Mouse (Mus musculus) cerebellum, adult 18-20 months (tissue): Measurements from ENCODE around the gene 2310022B05Rik.

Experiments used
- DNase-seq, 2 experiments: peaks; one replicate each; pipeline ENCODE4 v3.0.0; 2021

Gene 2310022B05Rik

GRCm38 (mm10) chr8:124658415-124658814, 4.8 kb downstream of the 2310022B05Rik start:
- DNase-seq = peak; percentile 43 to 44

- DNase-seq = no peak
These were observed 5.2 kb downstream of the 2310022B05Rik start for GRCm38 (mm10) chr8:124657961-124658360.

GRCm38 (mm10) chr8:124653568-124654475, 9.3 kb downstream of the 2310022B05Rik start:
- no peak for DNase-seq

GRCm38 (mm10) chr8:124652546-124652945, 10.6 kb downstream of the 2310022B05Rik start:
- DNase-seq = peak; percentile 59 to 65

- no peak for DNase-seq
These were observed 11.4 kb downstream of the 2310022B05Rik start for GRCm38 (mm10) chr8:124651776-124652175.

DNA sequence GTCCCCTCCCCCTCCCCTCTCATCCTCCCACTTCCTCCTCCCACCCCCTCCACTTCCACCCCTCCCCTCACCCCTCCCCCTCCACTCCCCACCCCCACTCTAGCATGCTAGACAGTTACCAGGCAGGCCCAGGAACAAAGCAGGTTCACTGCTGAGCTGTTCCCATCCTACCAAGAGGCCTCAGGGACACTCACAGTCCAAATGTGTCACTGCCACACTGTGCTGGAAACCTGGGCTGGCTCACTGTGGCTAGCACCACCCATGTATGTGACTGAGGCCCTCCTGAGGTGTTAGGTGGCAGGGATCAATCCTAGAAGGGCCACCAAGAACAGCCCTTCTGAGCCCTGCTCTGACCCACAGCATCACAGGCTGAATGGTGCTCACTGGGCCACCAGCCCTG, 14.9 kb downstream of the 2310022B05Rik start:
- no peak for DNase-seq

DNA sequence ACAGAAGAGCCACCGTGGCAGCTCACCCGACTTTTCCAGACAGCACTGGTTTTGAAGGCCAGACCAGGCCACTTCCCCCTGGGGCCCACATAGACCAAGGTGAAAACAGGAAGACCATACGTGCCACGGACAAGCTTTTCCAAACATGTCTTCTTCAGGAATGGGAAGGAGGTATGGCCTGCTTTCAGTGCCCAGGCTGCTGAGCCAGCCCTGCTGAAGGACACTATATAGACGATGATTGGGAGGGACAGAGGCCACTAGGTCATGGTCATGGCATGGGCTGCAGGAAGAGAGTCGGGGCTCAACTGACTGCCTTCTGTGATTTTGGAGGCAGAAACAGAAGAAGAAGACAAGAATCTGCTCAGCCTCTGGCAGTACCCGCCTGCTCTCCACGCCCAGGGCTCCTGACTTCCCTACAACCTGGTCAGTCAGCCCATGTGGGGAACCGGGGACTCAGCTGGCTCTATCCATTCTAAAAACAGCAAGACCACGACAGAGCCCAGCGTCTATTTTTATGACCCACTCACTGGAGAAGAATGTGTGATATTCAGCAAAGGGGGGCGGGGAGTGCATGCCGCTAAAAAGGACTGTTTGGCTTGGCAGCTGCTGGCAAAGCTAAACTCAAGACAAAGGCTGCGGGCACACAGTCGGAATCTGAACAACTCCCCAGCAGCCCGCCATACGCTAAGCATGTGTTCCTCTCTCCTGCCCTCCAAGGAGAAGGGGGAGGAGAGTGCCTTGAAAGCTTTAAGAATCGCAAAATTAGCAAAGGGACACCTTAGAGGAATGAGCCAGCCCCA, 19.4 kb downstream of the 2310022B05Rik start:
- no peak for DNase-seq

DNA sequence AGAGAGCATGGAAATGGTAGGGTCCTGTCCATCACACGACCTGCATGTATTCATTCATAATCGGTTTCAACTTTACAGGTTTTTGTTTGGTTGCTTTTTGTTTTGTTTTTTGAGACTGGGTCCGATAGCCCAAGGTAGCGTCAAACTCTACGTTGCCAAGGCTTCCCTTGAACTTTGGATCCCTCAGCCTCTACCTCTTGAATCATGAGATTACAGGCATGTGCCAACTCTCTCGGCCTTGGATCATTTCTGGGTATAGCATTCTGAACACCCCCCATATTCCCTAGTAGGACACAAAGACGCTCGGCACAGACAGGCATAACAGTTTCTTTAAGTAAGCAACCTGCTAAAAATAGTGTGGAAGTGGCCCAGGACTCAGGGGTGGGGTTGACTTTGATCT, 21.6 kb downstream of the 2310022B05Rik start:
- no peak for DNase-seq

DNA sequence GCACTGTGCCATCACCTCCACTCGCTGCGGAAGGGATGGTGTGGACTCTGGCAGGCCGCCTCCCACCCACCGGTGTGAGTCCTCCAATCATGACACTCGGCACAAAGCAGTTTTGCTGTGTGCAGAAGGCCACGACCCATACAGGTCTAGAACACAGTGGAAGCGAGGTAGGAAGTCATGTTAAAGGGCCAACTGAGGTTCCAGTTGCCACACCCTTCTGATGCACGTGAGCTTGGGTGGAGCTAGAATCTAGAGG, 28.0 kb downstream of the 2310022B05Rik start:
- no peak for DNase-seq

DNA sequence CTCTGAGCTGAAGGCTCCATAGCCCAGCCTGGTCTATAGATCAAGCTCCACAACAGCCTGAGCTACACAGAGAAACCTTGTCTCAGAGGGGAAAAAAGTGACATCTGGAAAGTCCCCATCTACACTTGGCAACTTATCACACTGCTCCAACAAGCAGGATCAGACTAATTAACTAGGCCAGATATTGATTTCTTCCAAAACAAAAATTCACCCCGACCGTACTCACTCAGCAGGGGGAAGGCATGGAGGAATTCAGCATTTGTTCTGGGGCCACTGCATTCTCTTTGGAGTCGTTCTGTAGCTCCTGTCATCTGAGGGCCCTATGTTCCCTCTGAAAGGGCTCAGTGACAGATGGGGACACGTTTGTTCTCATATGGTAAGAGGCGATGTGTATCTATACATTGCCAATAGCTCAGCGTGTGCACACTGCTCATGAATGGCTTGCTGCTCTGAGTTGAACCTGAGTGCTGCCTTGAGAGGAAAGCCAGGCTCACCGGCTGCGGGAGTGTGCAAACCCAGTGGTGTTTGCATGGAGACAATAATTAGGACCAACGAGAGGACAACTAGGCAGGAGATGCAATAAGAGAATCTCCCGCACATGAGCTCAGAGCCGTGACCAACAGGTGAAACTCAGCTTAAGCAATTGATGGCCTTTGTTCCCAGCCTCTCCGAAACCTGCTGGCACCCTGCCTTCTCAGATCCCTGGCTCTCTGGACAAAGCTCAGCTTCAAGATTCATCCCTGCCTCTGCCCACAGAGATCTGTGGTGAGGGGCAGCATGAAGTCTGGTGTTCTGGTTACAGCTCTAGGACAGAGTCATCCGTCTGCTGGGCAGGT, 28.5 kb downstream of the 2310022B05Rik start:
- no peak for DNase-seq

GRCm38 (mm10) chr8:124633001-124633703, 30.0 kb downstream of the 2310022B05Rik start:
- DNase-seq = peak; percentile 51 to 54

- no peak for DNase-seq
These were observed 31.2 kb downstream of the 2310022B05Rik start for GRCm38 (mm10) chr8:124631966-124632365.

DNA sequence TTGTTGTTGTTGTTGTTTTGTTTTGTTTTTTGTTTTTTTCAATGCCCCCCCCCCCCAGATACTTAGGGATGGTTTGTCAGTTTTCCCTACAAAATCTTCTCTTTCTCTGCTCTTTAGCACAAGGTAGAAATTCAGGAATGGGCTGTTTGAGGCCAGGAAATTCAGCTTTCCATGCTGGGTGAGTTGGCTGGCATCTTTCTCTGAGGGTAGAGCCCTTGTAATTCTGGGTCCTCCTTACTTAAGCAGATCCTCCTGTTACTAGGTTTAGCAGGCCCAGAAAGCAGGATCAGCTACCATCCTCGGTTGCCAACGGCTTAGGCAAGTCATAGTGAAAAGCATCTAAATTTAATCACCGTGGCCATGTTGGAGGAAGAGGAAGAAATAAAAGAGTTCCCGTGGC, 32.3 kb downstream of the 2310022B05Rik start:
- DNase-seq = no peak

DNA sequence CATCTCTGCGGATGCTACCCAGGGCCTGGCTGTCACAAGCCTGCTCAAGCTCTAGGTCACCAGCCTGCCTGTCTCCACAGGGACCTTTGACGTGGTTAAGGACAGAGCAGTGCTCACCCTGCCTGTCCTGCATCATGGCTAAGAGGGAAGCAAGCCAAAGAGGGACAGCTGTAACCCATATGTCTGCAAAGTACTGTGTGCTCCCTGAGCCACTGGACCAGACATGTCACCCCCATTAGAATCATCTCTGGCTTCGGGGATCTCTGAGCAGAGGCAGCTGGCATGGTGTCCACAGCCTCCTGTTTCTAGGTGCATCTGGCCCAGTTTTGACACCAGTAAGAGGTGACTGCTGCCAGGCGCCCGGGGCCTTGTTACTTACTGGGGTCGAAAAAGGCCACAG, 32.7 kb downstream of the 2310022B05Rik start:
- peak; percentile 28 to 32 for DNase-seq

DNA sequence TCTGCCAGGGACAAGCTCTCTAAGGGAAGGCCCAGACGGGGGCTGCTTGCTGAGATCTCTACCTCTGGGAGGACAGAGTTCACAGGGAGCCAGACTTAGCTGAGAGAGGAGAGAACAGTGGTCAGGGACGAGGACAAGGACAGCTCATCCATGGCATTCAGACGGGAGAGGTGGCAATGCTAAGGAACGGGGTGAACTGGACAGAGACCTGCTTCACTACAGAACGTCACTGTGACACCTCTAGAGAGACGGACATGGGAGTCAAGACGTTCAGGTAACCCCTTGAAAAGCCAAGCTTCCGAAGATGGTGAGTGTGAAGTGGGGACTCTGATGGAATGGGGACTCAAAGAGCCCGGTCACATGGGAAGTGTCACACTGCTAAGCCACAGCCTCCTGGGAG, 36.9 kb downstream of the 2310022B05Rik start:
- DNase-seq = no peak

DNA sequence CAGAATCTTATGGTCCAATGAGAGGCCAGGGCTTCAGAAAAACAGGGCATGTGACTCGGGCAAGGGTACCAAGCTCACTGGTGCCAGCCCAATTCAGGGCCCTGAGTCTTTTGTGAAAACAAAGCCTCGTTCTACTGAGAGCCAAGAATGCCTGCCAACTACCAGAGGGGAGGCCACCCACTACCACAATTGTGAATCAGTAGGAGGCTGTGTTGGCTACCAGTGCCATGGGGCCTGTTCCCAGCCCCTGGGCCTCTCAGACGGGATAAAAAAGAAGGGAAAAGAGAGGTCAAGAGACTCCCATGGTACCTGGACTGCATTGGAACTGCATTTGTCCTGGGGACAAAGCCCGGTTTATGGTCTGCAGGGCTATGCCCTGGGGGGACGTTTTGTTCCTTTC, 41.9 kb downstream of the 2310022B05Rik start:
- DNase-seq = peak in 1 of 2 experiments; percentile 39

DNA sequence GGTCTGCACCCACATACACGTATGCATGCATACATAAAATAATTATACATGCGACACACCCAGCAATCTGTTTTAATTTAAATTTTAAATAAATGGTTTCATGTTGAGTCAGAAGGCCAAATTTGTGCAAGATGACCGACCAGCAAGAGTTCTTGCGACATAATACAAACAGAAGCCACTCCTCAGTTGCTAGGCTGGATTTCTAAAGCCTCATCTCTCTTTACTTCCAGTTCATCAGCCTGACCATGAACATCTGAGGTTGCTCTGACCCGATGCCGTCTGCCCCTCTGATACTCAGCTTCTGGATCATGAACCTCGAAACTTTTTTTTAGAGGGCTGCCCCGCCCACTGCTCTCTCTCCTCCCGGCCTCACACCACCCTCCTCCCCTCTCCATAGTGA, 44.9 kb downstream of the 2310022B05Rik start:
- DNase-seq = no peak

DNA sequence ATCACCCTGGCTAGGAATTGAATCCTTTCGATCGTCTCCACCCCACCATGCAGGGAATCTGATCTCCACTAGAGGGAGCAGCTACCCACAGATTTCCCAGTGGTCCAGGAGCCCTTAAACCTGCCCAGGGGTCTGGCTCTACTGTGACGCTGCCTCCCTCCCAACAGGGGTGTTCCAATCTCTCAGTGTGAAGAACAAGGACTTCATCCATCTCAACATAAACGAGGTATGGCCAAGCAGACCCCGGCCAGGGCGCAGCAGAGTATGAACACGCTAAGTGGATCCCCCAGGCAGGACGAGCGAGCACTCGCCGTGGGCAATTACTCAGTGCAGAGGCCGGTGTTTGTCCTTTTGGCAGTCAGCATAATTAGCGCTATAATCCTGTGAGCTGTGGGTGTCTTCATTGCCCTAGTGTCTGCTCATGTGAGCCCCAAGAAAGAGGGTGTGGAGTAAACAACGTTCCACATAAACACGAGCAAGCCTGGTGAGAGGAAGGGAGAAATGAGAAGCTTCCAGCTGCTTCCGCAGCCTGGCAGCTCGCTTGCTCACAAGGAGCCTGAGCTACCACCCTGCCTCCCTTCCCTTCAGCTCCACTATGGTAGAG, 45.8 kb downstream of the 2310022B05Rik start:
- DNase-seq = peak; percentile 89 to 90

- no peak for DNase-seq
These were observed 48.8 kb downstream of the 2310022B05Rik start for GRCm38 (mm10) chr8:124614325-124614724.

GRCm38 (mm10) chr8:124608972-124609353, 54.2 kb downstream of the 2310022B05Rik start:
- peak; percentile 48 to 50 for DNase-seq

DNA sequence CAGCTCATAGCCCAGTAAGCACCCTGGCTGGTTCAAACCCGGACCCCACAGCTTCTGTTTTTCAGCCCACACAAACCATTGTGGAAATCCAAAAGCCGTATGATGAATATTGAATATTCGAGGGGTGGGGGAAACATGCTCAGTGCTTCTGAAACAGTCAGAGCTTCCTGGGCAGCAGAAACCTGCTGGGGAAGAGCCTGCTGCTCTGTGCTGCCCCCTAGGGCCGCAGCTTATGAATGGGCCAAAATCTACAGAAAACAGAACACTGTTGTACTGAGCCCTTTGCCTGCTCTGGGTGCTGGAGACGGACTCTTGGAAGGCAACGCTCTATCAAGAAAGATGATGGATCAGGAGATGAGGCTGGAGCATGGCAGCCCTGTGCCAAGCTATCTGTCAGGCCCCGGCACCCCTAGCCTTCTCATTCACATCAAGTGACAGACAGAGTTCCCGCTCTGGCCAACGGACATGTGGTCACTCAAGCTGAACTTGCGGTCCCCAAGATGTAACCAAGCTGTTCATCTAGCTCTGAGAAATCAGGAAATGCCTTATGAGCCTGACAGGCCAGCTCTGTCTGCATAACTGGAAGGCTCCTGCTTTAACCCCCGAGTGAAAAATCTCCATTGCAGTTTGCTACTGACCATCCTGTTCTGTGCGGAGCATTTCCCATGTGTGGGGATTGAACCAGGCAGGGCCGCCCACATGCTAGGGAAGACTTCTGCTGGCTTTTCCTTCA, 54.8 kb downstream of the 2310022B05Rik start:
- peak; percentile 40 to 62 for DNase-seq
